Mouse (Mus musculus) bone marrow macrophage, adult 2 months (primary cell): ENCODE results near the gene Myh9.

ENCODE experiments used
- CTCF ChIP-seq: IDR thresholded peaks from 2 replicates; pipeline ENCODE4 v1.5.1; 2012; ENCODE audit warnings: low read depth, mild to moderate bottlenecking, low read length, moderate library complexity
- POLR2A ChIP-seq: IDR thresholded peaks from 2 replicates; pipeline ENCODE4 v1.6.1; 2012; ENCODE audit warnings: mild to moderate bottlenecking, low read depth, low read length, borderline replicate concordance

DNA sequence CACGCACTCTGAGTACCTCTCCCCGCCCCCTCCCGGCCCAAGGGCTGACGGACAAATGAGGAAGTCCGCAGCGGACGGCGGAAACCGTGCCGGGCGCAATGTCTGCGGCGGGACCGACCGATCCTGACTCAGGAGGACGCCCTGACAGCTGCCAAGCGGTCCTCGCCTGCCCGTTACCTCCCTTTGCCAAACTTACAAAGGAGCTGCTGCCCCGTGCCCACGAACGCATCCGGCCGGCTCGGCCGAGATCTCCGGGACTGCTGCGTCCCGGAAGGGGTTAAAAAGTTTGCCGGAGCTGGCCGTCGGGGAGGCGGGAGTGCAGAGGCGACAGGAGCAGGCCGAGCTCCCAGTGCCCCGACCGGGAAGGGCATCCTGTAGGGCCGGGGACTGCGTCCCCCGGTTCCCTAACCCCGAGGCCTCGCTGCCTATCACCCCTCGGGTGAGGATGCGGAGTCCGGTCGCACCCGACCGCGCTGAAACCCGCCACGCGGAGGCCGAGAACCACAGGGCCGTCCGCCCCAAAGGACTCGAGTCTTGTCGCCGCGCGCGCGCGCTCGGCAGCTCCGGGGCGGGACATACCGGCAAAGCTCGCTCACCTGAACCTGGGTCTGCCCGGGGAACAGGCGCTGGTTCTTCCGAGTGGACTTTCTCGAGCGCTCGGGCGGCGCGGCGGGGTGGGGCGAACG is 471 bp downstream of the Myh9 start:
- TF ChIP-seq POLR2A (no peak), CTCF (no peak)
